Mouse (Mus musculus) gastrocnemius, adult 18-20 months (tissue): ENCODE data around the gene Yeats2. TPM values are rescaled to one million over a fixed set of nuclear protein-coding genes. Genes with fewer than 3 reads are reported as not detected.

ENCODE experiments used
- DNase-seq: peaks from one replicate; pipeline ENCODE4 v3.0.0; 2021; ENCODE audit warnings: low spot score
- total RNA-seq, 2 experiments: library from RNA; stranded (reverse); gene quantifications; 2 replicates each; pipeline ENCODE4 v1.2.3; 2021

Gene Yeats2
- total RNA-seq, 2 experiments from 2014 or later = 3.3 to 3.7 TPM

DNA sequence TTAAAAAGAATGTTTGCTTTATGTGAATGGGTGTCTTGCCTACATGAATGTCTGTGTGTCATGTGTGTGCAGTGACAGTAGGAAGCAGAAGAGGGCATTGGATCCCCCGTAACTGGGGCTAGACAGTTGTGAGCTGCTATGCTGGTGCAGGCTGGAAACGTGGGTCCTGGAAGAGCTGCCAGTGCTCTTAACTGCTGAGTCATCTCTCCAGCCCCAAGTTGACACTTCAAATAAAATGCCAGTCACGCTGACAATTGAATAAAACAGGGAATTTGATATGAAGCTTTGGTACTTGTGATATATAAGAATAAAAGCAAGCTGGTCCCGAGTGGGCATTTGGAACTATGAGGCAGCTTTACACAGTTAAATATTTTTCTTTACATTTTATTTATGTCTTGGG lies 139.4 kb downstream of the Yeats2 start:
- DNase-seq = no peak

Other genes starting within 250 kb of the Yeats2 start
- gene Klhl6, start 158.0 kb upstream of the Yeats2 start, total RNA-seq = under 1 TPM; 0.18 to 0.71 TPM
- 100 to 1,000 TPM; 164 to 165 TPM for gene Klhl24, start 43.5 kb upstream of the Yeats2 start, total RNA-seq
- under 1 TPM; 0.31 to 0.66 TPM for gene Map6d1, start 100.3 kb downstream of the Yeats2 start, total RNA-seq
- gene Parl, start 161.3 kb downstream of the Yeats2 start, total RNA-seq = 10 to 100 TPM; 61.3 to 68.5 TPM
- gene Cyp2ab1, start 184.3 kb downstream of the Yeats2 start, total RNA-seq = under 1 TPM in 1 of 2 experiments, not detected in 1; 0.07 TPM